13 mouse cellular contexts compared by ENCODE assay signal in genomic region chr2:117357939-117358338, GRCm38 (mm10).
"Had no signal": no experiment of that assay in that cellular context is flagged by ENCODE, and none has a peak within 500 bp of the region (broad histone marks: within the 10 kb centered on the region; RNA-seq: fewer than 3 reads in every experiment).

No protein-coding gene starts in this region.

- H3K9ac ChIP-seq: liver, embryonic 13.5 days; liver, postnatal 0 days; midbrain, embryonic 12.5 days; neural tube, embryonic 15.5 days had no signal

- H3K4me3 ChIP-seq: layer of hippocampus, adult 2 months; liver, embryonic 13.5 days; midbrain, embryonic 12.5 days; neural tube, embryonic 15.5 days had no signal

- H3K4me2 ChIP-seq: liver, embryonic 13.5 days; midbrain, embryonic 12.5 days; neural tube, embryonic 15.5 days had no signal

- H3K27ac ChIP-seq: kidney, postnatal 0 days; layer of hippocampus, adult 2 months; liver, embryonic 13.5 days; midbrain, embryonic 12.5 days; neural tube, embryonic 15.5 days had no signal

- ATAC-seq: intestine, embryonic 16.5 days; liver, postnatal 0 days; midbrain, embryonic 16.5 days had no signal

- H3K27me3 ChIP-seq: liver, embryonic 13.5 days; neural tube, embryonic 15.5 days had no signal

- H3K4me1 ChIP-seq: liver, embryonic 13.5 days; neural tube, embryonic 15.5 days had no signal

- DNase-seq: kidney, adult 9 months; kidney, postnatal 36 days; left cerebral cortex, postnatal 4 days; liver, embryonic 13.5 days; liver, postnatal 0 days; thymus, adult 18-20 months; thymus, postnatal 25 days had no signal

- H3K9me3 ChIP-seq: liver, embryonic 13.5 days; midbrain, embryonic 12.5 days; neural tube, embryonic 15.5 days had no signal

- H3K36me3 ChIP-seq: liver, embryonic 13.5 days; midbrain, embryonic 12.5 days; neural tube, embryonic 15.5 days had no signal
